Mouse (Mus musculus): ENCODE data around the gene Gm21256. TPM values are rescaled to one million over a fixed set of nuclear protein-coding genes. Genes with fewer than 3 reads are reported as not detected.

Gm21256 gene
- not detected in 2 replicates for polyA plus RNA-seq (2012; rRNA removed; ENCODE audit: low replicate concordance)

GRCm38 (mm10) chrY:47450660-47451059 is at the start of gene Gm21256:
TSS of gene Gm21256 (plus strand) at chrY:47450960.

Other genes with a start within 250 kb of the Gm21256 start
- not detected in 2 replicates for gene Gm21170, start 240.1 kb downstream of the Gm21256 start, polyA plus RNA-seq (2012; rRNA removed; ENCODE audit: low replicate concordance)